Mouse (Mus musculus) cerebellum, postnatal 10 days (tissue): ENCODE data around the gene Gm21987.

Experiments
- DNase-seq, 2 experiments: peaks; one replicate each; pipeline ENCODE4 v3.0.0; 2021; ENCODE audit warnings: mixed read lengths in 2 of 2

Gm21987 gene

GRCm38 (mm10) chr16:38350361-38350855 is 3.6 kb downstream of the Gm21987 start:
- no peak for DNase-seq

GRCm38 (mm10) chr16:38350939-38351338 is 4.1 kb downstream of the Gm21987 start:
- no peak for DNase-seq

- DNase-seq = peak in 1 of 2 experiments; percentile 44
Observed at GRCm38 (mm10) chr16:38352031-38352430, 5.2 kb downstream of the Gm21987 start.

- no peak for DNase-seq
Observed at GRCm38 (mm10) chr16:38352851-38353250, 6.0 kb downstream of the Gm21987 start.

GRCm38 (mm10) chr16:38353642-38354041 is 6.8 kb downstream of the Gm21987 start:
- no peak for DNase-seq

GRCm38 (mm10) chr16:38354185-38354913 is 7.5 kb downstream of the Gm21987 start:
- no peak for DNase-seq

- no peak for DNase-seq
Observed at GRCm38 (mm10) chr16:38358256-38358812, 11.5 kb downstream of the Gm21987 start.

- DNase-seq = no peak
Observed at GRCm38 (mm10) chr16:38359241-38359640, 12.4 kb downstream of the Gm21987 start.

GRCm38 (mm10) chr16:38359857-38360256 is 13.0 kb downstream of the Gm21987 start:
- no peak for DNase-seq

- peak; percentile 70 to 82 for DNase-seq
Observed at GRCm38 (mm10) chr16:38360317-38360716, 13.5 kb downstream of the Gm21987 start.

- DNase-seq = no peak
Observed at GRCm38 (mm10) chr16:38361933-38362332, 15.1 kb downstream of the Gm21987 start, which contains the start of gene Popdc2. Popdc2 (plus strand) TSS chr16:38362209.

GRCm38 (mm10) chr16:38362493-38363255 is 15.8 kb downstream of the Gm21987 start:
- no peak for DNase-seq

GRCm38 (mm10) chr16:38363256-38363595 is 16.4 kb downstream of the Gm21987 start:
- DNase-seq = no peak

- DNase-seq = no peak
Observed at GRCm38 (mm10) chr16:38363657-38364056, 16.8 kb downstream of the Gm21987 start.

GRCm38 (mm10) chr16:38365390-38365789 is 18.6 kb downstream of the Gm21987 start:
- DNase-seq = no peak

- DNase-seq = no peak
Observed at GRCm38 (mm10) chr16:38366231-38366630, 19.4 kb downstream of the Gm21987 start.

GRCm38 (mm10) chr16:38368336-38368735 is 21.5 kb downstream of the Gm21987 start:
- DNase-seq = peak; percentile 48 to 67

- no peak for DNase-seq
Observed at GRCm38 (mm10) chr16:38369000-38369399, 22.2 kb downstream of the Gm21987 start.

- DNase-seq = no peak
Observed at GRCm38 (mm10) chr16:38369431-38369830, 22.6 kb downstream of the Gm21987 start.

- DNase-seq = no peak
Observed at GRCm38 (mm10) chr16:38369992-38370484, 23.2 kb downstream of the Gm21987 start.

- no peak for DNase-seq
Observed at GRCm38 (mm10) chr16:38370633-38371374, 24.0 kb downstream of the Gm21987 start.

- no peak for DNase-seq
Observed at GRCm38 (mm10) chr16:38371705-38372296, 25.0 kb downstream of the Gm21987 start.
